Mouse (Mus musculus): ENCODE results near the gene Cdca8.
A peak's percentile ranks its signal among the peaks of the same experiment; 100 is the strongest.
"Not testable (repeated sequence)": the region's sequence is repeated elsewhere in the genome, so short reads cannot be mapped to it uniquely, and the experiment has no call there.

Cdca8 gene

GRCm38 (mm10) chr4:124939211-124939610 is at the start of gene Cdca8:
Gene Cdca8, minus strand, starts transcription at chr4:124939311.
- not testable (repeated sequence) for DNase-seq

GRCm38 (mm10) chr4:124988382-124988781 is 49.3 kb upstream of the Cdca8 start:
- DNase-seq, result no peak

GRCm38 (mm10) chr4:124987711-124988097 is 48.6 kb upstream of the Cdca8 start:
- DNase-seq, result no peak

- no peak for DNase-seq
These were observed 47.9 kb upstream of the Cdca8 start for GRCm38 (mm10) chr4:124986739-124987710.

DNA sequence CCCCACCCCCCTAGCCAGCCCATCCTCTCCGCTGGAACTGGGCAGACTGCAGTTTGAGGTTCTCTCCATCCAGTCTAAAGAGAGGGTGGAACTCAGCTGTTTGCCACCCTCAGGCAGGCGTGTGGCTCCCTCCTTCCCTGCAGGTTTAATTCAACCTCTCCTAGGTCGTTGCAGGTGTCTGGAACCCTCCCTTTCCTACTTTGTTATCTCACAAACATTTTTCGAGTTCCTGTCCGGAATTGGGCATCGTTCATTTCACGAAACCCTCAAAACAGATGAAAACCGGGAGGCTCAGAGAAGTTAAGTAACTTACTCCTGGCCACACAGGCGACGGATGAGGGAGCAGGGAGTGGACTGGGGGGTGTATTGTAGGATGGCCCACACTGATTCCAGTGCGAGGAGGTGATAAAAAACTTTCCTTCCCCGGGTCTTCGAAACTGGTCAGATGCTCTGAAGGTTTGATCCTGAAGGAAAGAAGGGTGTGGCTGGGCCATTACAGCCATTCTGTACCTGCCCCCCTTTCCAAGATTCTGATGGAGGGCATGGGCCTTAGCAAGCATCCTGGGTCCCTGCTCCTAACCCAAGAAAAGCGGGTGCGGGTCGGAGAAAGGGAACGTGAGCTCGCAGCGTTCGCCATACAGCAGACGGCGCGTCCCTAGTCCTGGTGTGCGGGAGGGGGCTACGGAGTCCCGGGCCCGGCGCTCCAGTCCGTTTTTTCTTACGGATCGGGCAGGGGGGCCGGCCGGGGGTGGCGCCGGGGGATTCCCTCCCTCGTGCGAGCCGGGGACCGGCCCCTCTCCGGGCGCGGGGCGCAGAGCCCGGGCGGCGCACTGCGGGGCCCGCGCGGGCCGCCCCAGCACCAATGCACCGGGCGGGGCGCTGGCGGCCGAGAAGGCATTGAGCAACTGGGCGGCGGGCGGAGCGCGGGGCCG is 46.8 kb upstream of the Cdca8 start, which contains the start of gene Rspo1:
Rspo1 (plus strand) TSS at position 760 of the 932 bp plus-strand sequence.
- DNase-seq, result no peak

GRCm38 (mm10) chr4:124984871-124985670 is 46.0 kb upstream of the Cdca8 start:
- no peak for DNase-seq

DNA sequence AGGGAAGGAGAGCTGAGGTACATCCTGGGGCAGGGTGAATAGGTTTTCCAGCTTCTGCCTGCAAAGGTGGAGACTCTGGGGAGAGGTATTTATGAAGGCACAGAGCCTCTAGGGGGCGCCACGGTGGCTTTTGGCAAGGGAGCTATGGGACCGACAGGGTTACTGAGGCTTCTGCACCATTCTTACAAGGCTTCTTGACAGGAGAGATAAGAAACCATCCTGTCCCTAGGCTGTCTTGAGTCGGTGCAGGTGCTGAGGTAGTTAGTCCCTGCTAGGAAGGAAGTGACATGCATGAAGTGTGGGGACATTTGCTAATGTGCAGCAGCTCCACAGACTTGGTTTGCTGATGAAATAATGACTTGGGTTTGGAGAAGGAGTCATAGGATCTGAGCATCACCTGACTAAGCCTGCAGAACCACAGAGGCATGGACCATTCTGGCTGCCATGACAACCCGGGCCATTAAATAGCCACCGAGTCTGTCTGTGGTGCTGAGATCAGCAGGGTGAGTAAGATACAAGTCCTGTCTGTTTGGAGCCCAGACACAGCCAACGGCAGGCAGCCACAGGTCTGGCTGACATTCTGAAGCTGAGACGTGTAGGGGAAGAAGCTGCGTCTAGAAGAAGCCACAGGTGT is 44.9 kb upstream of the Cdca8 start:
- no peak for DNase-seq

- peak; percentile 13 to 16 for DNase-seq
These were observed 39.1 kb upstream of the Cdca8 start for GRCm38 (mm10) chr4:124978201-124978600.

DNA sequence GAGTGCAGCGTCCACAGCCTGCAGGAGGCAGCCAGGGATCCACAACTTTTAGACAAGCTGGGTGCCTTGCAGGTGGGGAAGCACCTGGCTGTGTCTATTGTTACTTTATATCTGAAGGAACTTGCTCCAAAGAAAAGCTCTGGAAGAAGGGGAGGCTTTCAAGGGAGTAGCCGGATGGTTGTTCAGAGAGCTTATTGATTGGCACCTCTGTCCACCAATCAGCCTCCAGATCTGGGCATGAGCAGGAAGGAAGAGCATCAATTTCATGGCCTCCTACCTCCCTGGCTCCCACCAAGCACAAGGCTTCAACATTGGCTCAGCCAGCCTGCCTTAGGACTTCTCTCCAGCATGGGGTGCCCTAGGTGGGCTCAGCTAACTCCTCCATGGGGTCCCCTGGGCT is 34.2 kb upstream of the Cdca8 start:
- DNase-seq, result no peak

DNA sequence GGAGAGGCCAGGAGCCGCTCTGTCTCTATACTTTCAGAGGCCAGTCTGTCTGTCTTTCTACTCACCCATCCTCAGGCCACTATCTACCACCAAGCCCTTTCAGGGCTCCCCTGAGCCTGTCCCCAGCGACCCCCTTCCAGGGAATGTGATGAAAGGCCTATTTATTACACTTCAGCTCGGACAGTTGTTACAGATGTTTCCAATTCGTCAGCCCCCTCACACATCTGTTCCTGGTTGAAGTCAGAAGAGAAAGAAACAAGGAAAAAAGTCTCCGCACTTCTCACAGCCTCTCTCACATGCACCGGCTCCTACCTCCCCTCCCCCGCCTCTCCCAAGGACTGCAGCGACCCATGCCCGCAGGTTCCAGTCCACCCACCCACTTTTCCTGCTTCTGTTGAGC is 33.2 kb upstream of the Cdca8 start:
- no peak for DNase-seq

DNA sequence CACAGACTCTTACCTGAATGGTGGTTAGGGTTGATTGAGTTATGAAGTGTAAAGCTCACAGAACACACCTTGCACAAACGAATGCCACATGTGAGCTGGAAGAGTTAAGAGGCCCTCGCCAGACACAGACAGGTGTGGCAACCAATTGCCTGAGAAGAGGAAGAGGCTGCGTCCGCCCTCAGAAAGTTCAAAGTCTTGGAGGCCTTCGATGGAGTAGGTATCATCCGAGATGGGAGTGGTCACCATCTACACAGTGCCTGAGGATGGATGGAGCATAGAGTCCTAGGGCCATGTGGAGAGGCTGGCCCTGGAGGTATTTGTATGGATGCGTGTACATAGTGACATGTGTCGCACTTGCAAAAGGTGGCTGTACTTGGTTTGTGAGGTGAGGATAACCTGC is 32.0 kb upstream of the Cdca8 start:
- no peak for DNase-seq

DNA sequence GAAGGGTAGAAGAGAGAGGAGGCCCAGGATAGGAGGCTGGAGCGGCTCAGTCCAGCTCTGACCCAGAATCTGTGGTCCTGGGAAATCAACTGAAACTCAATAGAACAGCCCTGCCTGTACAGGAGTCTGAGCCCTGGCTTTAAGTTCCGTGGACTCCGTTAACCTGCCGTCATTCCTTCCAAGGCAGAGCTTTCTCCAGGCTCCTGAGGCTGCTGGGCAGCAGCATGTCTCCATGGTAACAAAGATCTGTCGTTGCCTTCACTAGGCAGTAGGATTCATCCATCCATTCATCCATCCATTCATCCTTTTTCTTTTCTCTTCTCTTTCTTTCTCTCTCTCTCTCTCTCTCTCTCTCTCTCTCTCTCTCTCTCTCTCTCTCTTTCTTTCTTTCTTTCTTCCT is 31.6 kb upstream of the Cdca8 start:
- no peak for DNase-seq

DNA sequence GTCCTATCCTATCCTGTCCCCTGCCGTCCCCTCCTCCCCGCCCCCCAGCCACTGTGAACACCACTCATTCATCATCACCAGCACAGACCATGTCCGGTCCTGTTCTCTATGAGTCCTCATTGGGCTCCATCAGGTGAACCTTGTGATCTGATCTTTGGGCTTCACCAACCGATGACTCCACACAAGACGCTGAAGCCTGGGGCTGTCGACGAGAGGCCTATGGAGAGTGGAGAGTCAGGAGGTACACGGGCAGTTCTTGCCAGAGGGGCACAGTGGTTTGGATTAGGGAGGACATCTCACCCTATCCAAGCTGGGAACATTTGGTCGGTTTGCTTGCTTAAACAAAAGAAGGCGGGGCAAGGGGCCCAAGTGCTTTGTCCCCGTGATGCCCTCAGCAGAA is 31.1 kb upstream of the Cdca8 start:
- no peak for DNase-seq

DNA sequence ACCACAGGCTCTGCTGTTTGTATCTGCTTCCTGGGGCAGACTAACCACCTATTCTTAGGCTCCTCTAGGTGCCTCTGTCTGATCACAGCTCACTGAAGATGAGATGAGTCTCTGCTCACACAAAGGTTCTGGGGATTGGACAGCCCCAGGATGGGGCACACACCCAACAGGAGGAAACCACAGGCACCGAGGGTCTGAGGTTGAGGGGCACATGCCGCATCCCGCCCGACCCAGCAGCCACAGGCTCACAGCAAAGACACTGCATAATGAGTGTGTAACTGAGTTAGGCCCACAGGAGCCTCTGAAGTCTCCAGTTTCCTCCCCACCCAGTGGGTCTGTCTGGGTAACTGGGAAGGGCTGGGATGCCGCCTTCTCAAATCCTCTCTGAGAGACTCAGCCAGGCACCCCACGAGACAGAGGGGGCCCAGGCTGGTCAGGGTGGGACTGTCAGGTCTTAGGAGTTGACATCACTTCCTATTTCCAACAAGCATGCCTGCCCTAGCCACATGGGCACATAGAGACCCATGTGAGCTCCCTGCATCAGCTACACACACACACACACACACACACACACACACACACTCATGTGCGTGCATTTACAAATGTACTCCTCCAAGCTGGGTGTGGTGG is 30.2 kb upstream of the Cdca8 start:
- DNase-seq, result no peak

DNA sequence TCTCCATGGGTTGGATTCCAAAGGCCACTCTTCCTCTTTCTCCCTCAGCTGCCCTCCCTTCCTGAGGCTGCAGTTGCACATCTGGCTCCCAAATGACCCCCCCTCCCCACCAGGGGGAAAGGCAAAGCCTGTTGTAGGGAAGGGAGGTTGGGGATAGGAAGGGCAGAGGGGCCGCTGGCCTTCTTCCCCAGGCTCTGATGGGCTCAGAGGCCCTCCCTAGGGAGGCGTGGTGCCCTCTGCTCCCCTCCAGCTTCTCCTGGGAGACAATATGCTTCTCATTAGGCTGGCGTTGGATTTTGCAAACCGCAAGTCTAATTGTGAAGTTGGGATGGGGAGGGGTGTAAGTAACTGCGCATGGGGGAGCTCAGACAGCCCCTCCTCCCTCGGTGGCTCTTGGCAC is 29.6 kb upstream of the Cdca8 start:
- DNase-seq, result no peak

DNA sequence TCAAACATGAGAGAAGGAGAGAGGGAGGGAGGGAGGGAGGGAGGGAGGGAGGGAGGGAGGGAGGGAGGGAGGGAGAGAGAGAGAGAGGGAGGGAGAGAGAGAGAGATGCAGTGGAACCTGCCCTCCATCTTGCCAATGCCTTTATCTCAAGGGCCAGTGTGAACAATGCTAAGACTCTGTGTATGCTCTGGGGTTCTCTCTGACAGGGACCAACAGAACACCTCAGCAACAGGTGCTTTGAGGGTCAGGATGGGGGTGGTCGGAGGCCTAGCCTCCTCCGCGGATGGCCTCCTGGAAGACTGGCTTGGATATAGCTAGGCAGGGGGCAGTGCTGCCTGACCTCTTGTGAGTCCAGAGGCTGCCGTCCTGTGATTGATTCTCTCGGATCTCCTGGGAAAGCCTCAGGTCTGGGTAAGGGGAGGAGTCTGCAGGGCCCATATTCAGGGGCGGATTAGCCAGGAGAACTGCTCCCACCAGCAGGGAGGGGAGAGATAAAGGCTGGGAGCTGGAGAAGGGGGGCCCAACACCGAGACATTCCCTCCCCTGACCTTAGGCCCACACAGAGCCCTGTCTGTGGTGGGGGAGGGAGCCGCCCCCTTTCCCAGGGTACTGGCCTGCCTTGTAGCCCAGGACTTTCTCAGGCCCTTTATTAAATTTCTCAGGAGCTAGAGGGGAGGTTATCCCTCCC is 25.9 kb upstream of the Cdca8 start:
- DNase-seq, result no peak

DNA sequence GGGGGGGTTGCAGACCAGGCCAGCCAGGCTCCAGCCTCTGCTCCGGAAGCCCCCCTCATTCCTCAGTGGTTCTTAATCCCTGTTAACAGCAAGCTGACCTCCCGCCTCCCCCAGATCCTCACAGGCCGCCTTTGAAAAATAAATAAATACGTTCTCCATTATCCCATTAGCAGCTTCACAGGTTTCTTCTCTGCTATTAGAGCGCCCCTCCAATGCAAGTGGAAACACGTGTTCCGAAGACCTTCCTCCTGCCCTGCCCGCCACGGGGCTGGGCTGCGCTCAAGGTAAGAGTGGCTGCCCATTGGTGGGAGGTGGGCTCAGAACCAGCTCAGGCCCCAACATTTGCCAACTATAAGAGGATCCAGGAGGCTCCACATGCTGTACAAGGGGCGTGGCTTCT is 23.5 kb upstream of the Cdca8 start:
- no peak for DNase-seq

DNA sequence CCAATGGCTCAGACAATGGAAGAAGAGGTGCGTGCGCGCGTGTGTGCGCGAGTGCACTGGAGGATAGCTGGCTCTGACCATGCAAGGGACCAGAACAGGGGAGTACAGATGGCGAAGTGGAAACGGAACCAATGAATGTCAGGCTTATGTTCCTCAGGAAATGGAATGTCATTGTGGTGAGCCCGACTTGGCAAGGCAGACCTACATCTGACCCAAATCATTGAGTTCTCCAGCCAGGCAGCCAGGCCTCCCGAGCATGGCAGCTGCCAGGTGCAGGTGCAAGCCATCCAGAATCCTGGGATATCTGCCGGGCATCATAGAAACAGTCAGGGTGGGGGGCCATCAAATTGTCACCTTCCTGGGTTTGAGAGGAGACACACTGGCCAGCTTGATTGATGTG is 21.8 kb upstream of the Cdca8 start:
- DNase-seq, result no peak

DNA sequence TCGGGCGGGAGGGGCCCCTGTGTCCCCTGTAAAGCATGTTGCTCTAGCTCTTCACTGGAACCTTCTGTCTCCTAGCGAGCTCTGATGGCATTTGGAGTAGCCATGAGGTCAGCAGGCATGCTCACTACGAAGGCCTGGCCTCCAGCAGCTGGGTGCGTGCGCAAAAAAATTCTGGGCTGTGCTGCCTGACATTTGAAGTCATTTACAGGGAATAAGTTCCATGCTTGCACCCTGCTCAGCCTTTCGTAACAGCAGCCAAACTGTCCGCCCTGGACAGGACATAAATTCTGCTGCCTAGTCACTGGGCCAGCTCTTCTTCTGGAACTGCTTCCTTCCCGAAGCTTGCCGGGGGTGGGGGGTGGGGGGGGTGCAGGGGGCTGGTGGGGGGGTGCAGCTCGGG is 20.0 kb upstream of the Cdca8 start:
- peak; percentile 26 to 35 for DNase-seq

DNA sequence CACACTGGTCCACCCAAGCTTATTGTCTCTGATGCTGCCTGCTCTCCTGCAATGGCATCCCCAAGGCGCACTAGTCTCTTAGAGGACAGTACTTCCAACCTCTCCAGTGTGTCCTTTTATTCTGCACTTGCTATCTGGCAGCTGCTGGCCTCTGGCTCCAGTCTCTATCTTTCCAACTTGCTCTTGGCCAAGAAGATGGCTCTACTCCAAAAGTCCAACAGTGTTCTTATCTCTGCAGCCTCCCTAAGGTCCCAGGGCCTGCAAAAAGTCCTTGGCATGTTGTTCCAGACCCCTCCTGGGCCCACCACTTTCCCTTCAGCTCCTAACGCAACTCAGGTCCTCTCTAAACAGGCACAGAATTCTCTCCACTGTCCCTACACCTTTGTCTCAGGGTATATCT is 18.2 kb upstream of the Cdca8 start:
- no peak for DNase-seq

- DNase-seq, result no peak
These were observed 14.4 kb upstream of the Cdca8 start for GRCm38 (mm10) chr4:124953546-124953945.

Measured in kidney, adult 8-10 months (tissue).